Mouse (Mus musculus) ovary, adult 18-20 months (tissue): ENCODE results near the gene Strip1.

ENCODE experiments used
- DNase-seq: peaks from one replicate; pipeline ENCODE4 v3.0.0; 2022; ENCODE audit warnings: low spot score, mixed read lengths

The Strip1 gene

DNA sequence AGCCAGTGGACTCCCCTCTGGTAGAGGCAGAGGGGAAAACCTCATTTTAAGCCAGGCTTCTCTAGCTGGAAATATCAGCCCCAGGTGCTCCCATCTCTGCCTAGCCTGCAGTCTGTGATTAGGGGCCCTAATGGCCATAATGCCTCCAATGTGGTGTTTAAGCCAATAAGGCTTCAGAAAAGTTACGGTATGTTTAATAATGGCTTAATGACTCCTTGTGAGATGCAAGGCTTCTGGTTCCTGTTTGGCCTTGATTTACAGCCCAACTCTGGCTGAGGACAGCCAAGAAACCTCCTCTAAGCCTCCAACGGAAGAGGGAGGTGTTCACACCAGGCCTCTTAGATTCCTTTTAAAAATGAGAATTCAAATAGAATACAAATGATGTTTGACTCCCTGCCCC, 37.9 kb downstream of the Strip1 start:
- DNase-seq = no peak

DNA sequence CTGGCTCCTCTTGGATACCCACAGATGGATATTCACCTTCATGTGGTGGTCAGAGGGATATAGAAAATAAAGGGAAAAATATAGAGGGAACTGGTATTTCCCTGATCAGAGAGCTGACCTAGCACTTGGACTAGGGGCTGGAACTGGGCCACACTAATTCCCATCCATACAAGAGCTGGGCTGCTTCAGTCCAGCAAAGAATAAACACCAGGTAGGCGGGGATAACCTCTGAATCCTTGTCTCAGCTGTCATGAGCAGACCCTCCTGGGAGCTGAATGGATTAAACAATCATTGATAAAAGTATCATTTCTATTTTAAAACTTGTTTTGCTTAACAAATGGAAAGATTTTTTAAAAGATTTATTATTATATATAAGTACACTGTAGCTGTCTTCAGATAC, 39.9 kb downstream of the Strip1 start:
- no peak for DNase-seq

DNA sequence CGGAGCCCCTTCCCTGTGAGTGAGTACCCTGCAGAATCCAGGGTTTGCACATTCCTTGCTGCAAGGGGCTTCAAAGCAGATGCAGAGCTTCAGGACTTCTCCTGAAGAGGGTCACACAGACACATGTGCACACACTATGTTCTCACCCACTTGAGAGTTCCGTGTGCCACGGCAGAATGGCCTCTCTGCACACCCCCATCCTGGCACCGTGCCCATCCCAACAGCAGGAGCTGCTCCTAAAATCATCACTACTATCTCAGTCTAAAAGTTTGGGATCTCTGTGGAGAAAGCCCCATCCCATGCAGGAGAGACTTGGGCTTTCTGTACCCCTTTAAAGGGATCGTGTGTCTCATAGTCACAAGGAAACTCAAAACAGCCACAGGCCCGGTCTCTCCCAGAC, 45.0 kb downstream of the Strip1 start:
- DNase-seq = no peak

DNA sequence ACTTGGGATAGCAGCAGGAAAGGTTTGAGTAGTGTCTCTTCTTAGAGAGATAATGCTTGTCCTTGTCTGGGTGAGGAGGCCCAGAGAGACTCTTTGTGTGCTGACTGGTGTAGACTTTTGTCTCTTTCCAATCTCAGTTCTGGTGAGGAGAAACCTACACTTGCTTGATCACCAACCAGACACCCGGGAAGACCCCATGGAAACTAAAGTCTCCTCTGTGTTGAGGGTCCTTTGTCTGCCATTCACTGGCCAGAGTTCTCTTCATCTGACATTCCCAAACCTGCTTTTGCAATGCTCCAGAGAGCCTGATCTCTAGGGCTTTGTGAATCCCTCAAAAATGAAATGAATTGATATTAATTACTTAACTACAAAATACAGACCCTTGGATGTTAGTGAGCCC, 47.6 kb downstream of the Strip1 start:
- DNase-seq = no peak

DNA sequence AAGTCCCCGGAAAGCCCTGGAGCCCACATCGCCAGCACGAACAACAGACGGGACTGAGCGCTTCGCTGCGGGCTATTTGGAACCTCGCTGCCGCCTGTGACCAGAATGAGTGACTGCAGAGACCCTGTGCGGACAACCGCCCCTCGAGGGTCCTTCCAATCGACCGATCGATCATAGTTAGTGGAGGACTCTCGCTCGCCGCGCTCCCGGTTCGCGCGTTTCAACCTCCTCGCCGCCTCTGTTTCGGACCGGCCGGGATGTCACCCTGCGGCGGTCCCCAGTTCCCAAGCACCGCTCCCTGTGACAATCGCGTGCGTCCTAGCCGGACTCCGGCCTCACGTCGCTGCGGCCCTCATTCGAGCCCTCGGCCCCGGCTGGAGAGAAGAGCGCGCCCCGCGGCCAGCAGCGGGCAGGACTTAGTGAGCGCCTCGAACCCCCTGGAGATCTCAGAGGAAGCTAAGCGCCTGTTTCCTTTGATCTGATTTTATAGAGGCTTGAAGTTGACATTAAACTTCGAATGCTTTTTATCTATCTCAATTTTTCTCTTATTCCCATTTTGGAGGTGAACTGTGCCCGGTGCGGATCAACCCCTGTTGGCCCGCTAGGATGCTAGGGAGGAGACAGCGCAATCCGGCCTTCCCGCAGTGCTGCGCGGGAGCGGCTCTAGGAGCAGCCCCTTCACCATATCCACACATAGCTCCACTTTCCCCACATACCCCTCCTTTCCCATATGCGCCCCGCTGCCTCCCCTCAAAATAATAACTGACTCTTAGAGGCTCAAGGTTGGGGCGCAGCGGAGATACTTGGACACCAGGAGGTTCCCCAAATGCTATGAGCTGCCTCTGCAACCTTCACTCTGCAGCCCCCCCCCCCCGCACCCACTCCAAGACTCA, 48.4 kb downstream of the Strip1 start:
- no peak for DNase-seq

DNA sequence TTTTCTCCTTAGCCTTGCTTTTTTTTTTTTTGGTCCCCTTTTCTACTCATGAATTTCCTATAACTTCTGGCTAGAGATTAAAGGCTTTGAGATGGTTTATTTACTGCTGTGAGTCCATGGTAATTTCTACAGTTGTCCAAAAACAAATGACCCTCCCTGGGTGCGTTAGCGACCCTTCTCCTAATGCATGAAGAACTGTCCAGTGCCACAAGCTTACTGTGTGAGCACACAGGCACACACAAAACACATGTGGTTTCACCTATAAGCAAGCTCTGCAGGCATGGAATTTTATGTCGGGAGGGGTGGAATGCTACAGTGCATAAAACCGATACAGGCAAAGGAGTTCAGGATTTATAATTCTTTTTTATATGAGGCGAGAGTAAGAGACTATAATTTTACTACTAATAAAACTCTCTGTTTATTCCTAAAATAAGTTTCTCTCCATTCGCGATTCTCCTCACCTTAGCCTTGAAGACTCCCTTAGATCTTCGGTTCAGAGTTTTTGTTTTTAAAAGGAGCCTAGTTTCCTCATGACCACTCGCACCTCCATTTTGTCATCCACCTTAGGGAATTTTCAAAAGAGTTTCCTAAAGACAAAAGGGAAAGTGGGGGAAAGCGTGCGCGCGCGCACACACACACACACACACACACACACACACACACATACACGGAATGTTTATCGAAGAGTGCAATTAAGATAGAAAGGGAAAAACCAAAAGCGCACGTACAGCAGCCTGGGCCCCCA, 49.2 kb downstream of the Strip1 start:
- DNase-seq = no peak

DNA sequence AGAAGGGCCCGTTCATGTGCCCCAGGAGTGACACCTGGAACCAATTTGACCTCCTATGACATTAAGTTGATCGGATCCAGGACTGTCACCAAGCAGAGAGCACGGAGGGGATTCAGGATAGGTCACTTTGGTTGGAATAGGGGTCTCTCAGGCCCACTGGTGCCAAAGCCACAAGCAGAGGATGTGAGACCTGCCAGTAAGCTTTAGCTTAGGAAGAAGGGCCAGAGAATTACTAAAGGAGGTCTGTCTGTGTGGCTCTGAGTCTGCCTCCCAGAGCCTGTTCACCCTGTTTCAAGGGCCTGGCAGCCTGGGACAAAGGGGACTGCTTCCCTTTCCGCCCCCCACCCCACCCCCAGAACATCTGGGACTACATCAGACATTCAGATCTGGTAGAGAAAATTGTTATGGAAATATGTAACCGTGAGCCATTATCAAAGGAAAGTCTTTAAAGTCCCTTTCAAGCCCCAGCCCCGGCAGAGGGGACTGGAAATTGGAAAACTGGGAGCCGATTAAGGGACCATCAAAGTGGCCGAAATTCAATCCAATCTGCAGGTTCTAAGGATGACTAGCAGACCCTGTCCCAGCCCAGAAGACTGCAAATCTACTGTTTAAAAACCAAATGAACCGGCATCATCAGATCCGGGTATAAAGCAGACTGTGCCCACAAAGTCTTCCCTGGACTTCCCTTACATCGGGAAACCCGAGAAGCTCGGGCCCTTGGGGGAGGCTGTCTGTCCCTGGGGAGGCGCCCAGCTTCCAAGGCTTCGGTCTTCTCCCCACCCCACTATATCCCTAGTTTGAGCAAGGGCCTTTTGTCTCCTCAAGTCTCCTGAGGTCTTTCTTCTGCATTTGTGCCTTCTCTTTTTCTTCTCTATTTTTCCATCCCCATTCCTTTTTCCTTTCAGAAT, 50.1 kb downstream of the Strip1 start:
- DNase-seq = no peak

DNA sequence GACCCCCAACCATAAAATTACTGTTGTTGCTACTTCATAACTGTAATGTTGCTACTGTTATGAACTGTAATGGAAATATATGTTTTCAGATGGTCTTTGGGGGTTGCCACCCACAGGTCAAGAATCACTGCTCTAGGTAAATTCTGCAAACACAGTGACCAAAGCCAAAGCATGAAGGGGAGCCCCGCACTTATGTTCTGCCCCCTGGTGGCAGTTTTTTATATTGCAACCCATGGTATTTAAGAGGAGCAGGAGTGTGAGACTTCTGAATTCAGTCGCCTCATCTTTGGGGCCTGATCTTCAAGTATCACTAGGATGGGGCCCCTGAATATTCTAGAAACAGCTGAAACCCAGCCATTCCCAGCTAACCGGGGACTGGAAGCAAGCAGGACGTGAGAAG, 52.0 kb downstream of the Strip1 start:
- no peak for DNase-seq

DNA sequence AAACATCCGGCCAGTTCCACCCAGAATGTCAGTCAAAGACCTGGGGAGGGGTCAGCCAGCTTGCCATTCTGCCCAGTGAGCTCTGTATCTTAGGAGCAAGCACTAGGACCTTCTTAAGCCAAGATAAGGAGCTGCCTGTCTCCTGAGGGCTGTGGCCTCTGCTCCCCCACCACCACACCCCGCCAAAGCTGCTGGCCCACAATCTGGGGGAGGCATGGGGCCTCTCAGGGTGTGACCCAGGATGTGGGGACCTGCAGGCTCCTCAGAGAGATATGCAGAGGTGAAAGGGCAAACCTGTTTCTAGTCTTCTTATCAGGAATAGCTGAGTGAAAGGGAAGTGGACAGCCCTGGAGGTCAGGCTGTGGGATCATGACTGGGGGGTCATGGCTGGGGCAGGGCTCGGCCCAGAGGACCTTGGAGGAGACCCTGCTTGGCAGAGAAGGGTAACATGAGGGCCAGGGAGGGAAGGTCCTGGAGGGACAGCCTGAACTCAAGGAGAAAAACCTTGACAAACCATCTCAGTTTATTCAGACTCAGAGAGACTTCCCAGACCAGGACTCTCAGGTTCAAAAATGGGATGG, 53.6 kb downstream of the Strip1 start:
- DNase-seq = no peak

DNA sequence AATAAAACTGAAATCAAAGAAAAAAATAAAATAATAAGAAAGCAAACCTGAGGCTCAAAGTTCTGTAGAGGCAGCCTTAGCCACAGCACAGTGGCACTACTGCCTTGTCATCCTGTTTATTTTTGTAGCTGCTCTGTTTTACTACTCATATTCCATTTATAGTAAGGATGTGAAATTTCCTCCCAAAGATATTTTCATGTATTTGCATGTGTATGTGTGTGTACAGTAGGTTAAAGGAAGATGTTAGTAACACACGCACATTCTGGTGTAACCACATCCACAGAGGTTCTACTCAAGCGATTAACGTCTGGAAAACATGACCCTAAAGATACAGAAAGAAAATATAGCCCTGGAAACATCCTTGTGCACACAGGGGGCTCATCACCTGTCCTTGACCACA, 54.7 kb downstream of the Strip1 start:
- no peak for DNase-seq

DNA sequence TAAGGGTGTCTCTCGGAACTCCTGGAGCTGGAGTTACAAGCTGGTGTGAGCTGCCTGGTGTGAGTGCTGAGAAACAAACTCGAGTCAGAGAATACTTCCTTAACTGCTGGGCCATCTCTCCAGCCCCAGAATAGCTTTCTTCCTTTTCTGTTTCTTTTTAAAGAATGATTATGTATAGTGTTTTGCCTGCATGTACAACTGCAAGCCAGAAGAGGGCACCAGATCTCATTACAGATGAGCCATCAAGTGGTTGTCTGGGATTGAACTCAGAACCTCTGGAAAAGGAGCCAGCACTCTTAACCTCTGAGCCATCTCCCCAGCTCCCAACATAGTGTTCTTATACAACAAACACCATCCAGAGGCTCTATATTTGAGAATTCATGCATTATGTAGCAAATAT, 60.3 kb downstream of the Strip1 start:
- no peak for DNase-seq

DNA sequence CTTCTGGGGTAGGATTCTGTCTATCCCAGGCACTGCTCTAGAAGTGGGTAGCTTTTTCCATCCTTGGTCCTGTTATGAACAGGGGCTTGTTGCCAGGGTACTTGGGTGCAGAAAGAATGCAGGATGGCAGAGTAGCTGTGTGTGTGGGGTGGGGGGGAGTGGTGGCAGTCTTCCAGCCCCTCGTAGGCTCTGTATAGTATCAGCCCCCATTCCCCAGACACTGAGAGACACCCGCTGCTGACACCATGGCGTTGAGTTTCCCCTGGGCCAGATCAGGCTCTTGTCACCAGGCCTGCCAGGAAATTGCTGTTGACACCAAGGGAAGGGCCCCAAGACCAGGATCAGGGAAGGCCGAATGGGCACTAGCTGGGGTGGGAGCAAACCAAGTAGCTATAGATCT, 62.8 kb downstream of the Strip1 start:
- DNase-seq = no peak

DNA sequence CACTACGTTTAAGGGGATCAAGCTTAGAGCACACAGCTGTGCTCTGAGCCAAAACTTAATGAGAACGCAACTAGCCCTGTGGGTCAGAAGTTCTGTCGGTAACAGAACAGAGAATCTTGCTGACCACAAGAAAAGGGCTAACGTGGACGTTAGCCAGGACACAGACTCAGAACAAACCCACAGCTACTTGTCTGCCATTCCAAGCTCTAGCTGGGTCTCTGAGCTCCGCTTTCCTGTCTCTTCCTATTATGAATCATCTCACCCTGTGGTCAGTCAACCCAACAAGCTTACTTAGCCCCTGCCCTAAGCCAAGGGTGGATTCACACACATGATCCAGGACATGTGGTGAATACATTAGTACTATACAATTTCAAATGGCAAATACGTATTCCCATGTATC, 63.7 kb downstream of the Strip1 start:
- DNase-seq = no peak

DNA sequence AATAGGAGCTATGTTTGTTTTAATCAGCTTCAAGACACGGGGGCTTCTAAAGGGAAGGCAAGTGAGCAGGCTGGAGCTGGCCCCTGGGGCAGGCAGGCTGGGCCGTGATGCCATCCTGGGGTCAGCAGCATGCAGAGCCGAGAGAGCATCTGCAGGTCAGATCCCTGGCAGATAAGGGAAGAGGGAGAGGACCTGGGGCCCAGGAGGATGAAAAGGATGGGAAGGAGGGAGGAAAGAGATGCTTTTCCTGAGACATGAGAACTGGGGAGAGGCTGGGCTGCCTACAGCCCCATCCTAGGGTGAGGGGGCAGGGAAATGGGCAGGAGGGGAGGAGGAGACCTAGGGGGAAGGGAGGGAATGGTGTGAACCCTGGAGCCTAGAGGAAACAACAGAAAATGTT, 66.2 kb downstream of the Strip1 start:
- DNase-seq = no peak

DNA sequence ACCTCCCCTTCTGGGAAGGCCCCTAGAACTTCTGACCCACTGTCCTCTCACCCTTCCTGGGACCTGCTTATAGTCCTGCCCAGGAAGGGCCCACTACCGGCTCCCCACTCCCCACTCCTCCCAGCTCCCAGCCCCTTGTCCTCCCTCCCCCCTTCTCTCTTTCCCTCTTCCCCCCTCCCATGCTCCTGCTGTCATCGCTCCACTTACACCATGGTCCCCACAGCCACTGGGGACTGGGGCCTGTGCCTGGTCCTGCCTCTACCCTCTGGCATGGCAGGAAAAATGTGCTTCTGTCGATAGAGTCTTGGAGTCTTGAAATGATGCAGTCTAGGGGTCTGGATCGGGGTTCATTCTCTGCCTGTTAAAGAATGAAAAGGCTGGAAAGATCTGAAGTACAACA, 67.6 kb downstream of the Strip1 start:
- DNase-seq = no peak

DNA sequence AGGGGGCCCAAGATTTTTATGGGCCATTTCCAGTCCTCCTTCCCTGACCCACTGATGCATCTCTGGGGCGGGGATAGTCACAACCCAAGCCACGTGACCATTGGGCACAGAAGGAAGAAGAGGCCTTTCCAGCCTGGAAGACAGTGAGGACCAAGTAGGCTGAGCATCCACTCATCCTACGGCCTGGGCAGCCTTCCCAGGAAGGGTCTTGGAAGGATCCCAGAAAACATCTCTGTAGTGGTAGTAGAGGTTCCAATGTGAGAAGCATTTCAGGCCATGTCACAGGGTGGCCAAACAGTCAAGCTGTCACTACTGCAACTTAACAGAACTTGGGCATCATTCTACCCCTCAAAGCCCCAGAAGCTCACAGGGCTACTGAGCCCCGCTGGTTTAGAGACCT, 68.9 kb downstream of the Strip1 start:
- DNase-seq = no peak
